Mouse (Mus musculus) thymus, postnatal 25 days (tissue): ENCODE results near the gene Atf6.
A peak's percentile ranks its signal among the peaks of the same experiment; 100 is the strongest.

Experiments
- DNase-seq: peaks from one replicate; pipeline ENCODE4 v3.0.0; 2022

The Atf6 gene

GRCm38 (mm10) chr1:170764798-170765197 lies 102.8 kb downstream of the Atf6 start:
- no peak for DNase-seq

- no peak for DNase-seq
Measured at GRCm38 (mm10) chr1:170761634-170762033, 105.9 kb downstream of the Atf6 start.

GRCm38 (mm10) chr1:170753597-170753996 lies 114.0 kb downstream of the Atf6 start:
- no peak for DNase-seq

DNA sequence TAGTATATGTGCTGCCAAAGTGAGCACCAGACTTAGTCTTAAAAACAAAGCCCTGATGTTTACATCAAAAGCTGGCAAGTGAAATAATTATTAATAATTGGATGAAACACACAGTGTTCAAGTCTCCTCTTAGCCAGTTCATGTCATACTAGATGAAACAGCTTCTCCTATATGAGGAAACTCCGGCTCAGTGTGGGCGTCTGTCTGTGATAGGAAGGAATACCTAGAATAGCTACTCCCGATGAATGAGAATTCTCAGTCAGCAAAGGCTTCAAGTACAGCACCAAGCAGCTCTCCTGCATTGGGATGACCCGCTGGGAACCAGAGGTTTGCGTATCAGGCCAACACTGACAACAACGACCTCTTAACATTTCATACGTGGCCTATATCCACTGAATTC lies 115.8 kb downstream of the Atf6 start:
- no peak for DNase-seq

DNA sequence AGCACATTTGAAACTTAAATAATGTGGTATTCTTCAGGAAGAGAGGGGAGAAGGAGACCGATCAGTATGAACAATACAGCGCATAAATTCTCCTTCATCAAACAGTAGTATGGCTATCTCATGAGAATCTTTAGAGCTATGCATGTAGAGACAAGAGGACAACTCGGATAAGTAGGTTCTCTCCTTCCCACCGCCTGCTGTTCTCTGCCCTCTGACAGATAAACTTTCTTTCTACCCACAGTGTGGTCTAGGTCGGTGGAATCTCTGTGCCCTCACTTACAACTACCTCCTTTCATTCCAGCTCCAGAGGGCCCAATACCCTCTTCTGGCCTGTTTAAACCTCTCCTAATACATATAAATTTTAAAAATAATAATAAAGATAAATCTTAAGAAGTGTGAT lies 121.0 kb downstream of the Atf6 start:
- DNase-seq = no peak

- DNase-seq = no peak
Measured at GRCm38 (mm10) chr1:170741497-170742246, 125.9 kb downstream of the Atf6 start.

- no peak for DNase-seq
Measured at GRCm38 (mm10) chr1:170734866-170735265, 132.7 kb downstream of the Atf6 start.

DNA sequence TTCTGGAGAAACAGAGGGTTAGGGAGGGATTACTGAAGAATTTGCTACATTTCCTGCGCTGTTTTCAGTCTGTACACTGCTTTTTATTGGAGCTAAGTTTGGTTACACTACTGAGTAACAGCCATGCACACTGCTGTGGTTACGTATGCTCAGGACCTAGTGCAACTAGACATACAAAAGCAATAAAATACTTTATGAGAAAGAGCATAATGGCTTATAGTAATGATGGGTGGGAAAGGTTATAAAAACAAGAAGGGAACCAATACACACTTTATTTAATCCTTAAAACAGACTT lies 135.0 kb downstream of the Atf6 start:
- DNase-seq = no peak

DNA sequence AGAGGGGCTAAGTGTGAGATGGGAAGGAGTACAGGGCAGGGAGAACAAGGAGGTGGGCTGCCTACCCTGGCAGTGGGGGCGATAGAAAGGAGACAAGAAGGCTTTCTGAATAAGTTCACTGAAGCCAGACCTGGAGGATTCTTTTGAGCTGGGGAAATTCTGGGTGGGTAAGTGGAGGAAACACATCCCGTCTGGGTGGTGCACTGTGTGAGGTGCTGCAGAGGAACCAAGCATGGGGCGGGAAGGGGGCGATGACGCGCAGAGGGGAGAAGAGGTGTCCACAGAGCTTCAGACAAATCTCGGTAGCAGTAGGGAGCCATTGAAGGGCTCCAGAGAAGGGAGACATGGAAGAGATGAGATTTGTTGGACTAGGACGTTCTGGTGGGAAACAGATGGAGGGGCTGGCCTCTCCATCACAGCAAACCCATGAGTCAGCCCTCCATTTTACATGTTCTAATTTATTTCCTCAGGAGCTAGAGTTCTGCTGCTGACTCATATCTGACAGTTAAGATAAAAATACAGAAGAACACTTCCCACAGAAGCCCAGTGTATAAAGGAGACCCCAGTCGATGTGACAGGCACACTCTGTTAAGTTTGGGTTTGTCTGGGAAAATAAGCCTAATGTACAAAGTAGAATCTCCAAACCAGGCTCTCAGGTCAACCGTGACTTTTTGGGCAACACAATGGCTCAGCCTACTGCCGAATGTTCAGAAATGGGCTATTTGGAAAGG lies 135.5 kb downstream of the Atf6 start:
- DNase-seq = no peak

GRCm38 (mm10) chr1:170729267-170729962 lies 138.2 kb downstream of the Atf6 start:
- no peak for DNase-seq

DNA sequence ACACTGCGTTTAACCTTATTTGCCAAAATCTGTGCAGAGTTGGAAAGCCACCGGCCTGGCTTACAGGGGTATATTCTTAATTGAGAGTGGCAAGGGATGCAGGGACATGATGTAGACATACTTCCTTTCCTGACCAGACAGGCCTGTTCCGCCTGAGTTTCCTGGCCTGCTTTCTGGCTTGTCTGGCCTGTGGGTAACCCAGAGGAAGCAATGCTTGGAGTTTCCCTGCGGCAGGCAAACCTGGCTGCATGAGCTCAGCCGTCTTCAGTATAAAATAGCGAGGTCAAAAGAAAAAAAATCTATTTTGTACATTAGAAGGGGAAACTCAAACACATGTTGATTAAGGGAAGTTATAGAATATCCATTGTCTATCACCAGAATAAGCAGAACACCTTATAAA lies 139.0 kb downstream of the Atf6 start:
- DNase-seq = no peak

- no peak for DNase-seq
Measured at GRCm38 (mm10) chr1:170721560-170721959, 146.0 kb downstream of the Atf6 start.

GRCm38 (mm10) chr1:170718133-170718810 lies 149.3 kb downstream of the Atf6 start:
- no peak for DNase-seq

- DNase-seq = no peak
Measured at GRCm38 (mm10) chr1:170717241-170717828, 150.2 kb downstream of the Atf6 start.

GRCm38 (mm10) chr1:170711731-170712130 lies 155.8 kb downstream of the Atf6 start:
- DNase-seq = no peak

DNA sequence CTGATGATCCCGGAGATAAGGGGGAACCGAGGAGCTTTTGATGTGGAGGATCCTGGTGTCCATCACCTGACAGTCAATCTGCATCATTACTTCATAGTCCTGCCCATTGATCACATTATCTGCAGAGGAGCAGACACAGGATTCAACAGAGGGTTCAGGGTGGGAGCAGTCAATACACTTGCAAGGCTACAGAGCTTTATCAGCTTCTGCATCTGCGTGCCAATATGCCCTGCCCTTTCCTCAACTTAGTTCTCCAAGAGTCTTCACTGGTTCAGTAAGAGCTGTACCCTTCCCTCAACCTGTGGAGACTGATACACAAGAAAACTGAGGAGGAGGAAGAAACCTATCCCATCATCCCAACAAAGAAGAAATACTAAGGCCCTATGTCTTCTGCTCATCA lies 157.6 kb downstream of the Atf6 start:
- DNase-seq = no peak

- DNase-seq = peak; percentile 8
Measured at GRCm38 (mm10) chr1:170709481-170709880, 158.1 kb downstream of the Atf6 start.

GRCm38 (mm10) chr1:170709034-170709433 lies 158.5 kb downstream of the Atf6 start:
- no peak for DNase-seq

GRCm38 (mm10) chr1:170706046-170706445 lies 161.5 kb downstream of the Atf6 start:
- DNase-seq = no peak

- DNase-seq = no peak
Measured at GRCm38 (mm10) chr1:170704911-170705594, 162.5 kb downstream of the Atf6 start.

DNA sequence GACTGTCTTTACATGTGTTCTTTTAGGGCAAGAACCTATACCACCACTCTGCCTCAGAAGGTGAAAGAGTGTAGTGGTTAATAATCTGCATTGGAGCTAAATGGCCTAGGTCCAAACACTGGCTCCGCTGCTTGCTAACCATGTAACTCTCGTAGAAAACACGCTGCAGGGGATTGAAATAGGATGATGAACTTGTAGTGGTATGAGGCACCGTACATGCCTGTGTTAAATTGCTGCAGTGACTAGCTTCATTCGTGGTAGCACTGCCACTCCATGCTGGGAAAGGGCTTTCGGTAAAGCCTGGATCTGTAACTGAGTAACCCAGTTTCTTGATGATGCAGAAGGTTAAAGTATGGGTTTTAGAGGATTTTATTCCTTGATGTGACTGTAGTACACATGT lies 163.5 kb downstream of the Atf6 start:
- no peak for DNase-seq

GRCm38 (mm10) chr1:170702958-170703357 lies 164.6 kb downstream of the Atf6 start:
- no peak for DNase-seq
